Mouse (Mus musculus) G1E (cell line): ENCODE measurements around the gene Plch2.

Experiments used
- CTCF ChIP-seq: IDR thresholded peaks from 2 replicates; pipeline ENCODE4 v1.5.1; 2012; ENCODE audit warnings: low read depth, low read length, inconsistent platforms, mixed read lengths
- GATA2 ChIP-seq: IDR thresholded peaks from 2 replicates; pipeline ENCODE4 v1.6.1; 2012; ENCODE audit warnings: low read depth, low read length, inconsistent platforms, borderline replicate concordance
- POLR2AphosphoS5 ChIP-seq: IDR thresholded peaks from 2 replicates; pipeline ENCODE4 v1.6.1; 2012; ENCODE audit warnings: low read depth, low read length, inconsistent platforms; ENCODE audit not compliant: insufficient replicate concordance
- TAL1 ChIP-seq: conservative IDR thresholded peaks from 2 replicates; pipeline ENCODE4 v1.6.1; 2012; ENCODE audit warnings: low read depth, low read length, inconsistent platforms, mixed read lengths

GRCm38 (mm10) chr4:155009216-155009615, 47.4 kb downstream of the Plch2 start:
- TF ChIP-seq CTCF = no peak
- TF ChIP-seq POLR2AphosphoS5 = no peak
- TF ChIP-seq GATA2 = no peak
- no peak for TF ChIP-seq TAL1
